Mouse (Mus musculus): Measurements from ENCODE around the gene Qrich1.
A peak's percentile ranks its signal among the peaks of the same experiment; 100 is the strongest.
"Not testable (repeated sequence)": the region's sequence is repeated elsewhere in the genome, so short reads cannot be mapped to it uniquely, and the experiment has no call there.

Gene Qrich1

DNA sequence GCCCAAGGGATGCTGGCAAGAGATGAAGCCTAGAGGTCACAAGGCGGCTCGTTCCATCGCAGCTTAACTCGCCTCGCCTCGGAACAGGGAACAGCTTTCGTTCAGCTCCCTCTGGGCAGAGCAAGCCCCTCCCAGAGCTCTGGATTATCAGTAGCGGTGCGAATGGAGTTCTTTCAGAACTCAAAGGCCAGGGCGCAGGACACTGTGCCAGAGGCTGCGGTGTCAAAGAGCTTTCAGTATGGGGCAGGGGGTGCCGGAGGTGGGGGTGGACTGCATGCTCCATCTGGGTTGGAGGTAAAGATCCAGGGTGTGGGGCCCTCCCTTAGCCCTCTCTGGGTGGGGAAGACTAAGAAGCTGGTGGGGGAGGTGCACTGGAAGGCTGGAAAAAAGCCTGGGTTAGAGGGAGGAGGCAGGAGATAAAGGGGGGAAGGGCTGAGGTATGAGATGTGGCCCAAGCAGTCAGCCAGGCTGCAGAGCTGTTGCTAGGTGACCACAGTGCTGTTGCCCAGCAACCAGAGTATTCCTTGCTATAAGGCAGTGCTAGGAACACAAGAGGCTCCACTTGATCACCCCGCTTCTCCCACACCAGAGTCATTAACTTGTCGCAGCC lies 71.1 kb downstream of the Qrich1 start:
- peak; percentile 88 for DNase-seq (ENCODE audit: extremely low spot score)

DNA sequence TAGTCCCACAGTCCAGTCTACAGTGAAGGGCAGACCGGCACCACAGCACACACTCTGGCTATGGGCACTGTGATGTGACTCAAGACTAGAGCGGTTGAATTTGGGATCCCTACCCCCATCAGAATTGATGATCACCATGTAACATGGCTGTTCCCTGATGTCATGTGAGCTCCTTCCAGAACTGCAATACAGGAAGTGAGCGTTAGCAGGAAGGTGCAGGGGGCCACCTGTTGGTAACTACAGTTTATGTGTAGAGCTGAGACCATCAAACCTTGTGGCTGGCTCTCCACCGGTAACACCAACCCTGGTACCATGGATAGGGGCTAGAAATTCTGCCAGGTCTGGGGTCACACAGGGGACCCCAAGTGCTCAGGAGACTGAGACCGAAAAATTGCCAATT lies 72.6 kb downstream of the Qrich1 start:
- no peak for DNase-seq (ENCODE audit: extremely low spot score)

DNA sequence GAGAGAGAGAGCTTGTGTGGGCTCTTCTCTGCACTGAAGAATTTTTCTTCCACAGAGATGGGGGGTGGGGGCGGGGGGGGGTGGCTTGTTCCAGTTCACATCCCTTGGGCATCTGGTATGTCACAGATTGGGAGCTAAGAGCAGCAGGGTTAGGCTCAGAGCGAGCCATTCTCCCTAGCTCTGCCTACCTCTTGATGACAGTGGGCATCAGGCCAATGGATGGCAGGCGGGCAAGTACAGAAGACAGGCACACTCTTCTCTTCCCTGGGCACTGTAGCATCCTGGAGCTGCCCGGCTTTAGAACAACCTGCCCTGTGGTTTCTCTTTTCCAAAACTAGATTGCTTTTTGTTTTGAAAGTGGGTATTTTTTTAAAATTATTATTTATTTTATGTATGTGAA lies 74.9 kb downstream of the Qrich1 start:
- DNase-seq (ENCODE audit: extremely low spot score) = no peak

DNA sequence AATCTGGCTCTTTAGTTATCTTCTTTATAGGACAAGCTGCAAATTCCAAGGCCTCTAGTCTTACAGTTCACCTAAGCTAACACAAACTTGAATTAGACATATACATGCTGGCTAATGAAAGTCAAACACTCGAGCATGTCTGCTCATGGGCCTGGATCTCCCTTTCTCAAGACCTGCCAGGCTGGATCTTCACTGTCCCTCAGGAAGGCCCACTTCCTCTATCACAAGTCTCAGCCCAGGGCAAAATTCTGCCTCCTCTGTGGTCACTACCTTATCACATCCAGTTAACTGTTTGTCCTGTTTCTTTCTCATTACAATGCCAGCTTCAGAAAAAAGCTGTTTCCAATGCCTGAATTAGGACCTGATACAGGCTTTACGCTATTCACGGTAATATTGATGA lies 77.7 kb downstream of the Qrich1 start:
- no peak for DNase-seq (ENCODE audit: extremely low spot score)

DNA sequence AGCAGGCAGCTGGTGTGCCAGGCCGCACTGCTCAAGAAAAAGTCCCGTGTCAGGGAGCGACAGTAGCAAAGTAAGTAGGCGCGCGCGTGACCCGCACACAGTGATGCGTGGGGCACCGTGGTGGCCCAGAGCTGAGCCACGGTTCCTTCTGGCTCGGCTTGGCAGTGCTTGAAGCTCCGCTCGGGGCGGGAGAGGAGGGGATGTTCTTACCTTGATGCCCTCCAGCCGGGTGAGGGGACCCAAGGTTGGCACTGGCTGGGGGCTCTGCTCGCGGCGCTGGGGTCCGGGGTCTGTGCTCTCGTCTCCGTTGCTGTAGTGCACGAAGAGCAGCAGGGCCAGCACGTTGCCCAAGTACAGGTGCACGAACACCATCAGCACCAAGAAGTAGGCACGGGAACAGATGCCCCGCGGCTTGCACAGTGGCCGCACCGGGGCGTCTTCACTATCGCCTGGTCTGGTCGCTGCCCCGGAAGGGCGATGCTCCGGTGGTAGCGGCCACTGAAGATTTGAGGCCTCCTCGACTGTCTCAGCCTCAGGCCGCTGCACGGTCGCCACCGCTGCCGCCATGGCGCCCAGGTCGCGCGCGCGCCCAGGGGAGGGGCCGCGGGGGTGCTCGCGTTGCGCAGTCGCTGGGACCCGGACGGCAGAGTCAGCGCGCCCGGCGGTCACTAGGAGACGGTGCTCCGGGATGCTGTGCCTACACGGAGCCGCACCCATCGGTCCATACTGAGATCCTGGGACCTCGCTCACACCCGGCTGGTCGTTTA lies 80.6 kb downstream of the Qrich1 start, which contains the start of gene P4htm:
P4htm (minus strand) TSS at position 670 of the 767 bp plus-strand sequence.
- DNase-seq (ENCODE audit: extremely low spot score) = peak; percentile 69

DNA sequence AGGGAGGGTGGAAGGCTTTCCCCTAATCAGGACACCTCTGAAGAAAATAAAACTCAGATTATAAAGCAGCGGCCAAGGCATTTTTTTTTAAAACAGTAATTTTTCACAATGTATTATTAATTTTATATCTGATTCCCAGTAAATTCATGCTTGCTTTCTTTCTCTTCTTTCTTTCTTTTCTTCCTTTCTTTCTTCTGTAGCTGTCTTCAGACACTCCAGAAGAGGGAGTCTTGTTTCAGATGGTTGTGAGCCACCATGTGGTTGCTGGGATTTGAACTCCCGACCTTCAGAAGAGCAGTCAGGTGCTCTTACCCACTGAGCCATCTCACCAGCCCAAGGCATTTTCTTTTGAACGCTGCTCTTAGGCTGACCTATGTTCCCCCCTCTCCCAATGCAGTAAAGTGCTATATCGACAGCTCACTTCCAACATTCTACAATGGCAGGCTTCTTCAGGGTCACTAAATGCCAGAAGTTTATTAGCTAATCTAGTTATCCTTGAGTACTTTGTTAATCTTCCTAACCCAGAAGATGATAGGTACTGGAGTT lies 82.5 kb downstream of the Qrich1 start:
- no peak for DNase-seq (ENCODE audit: extremely low spot score)

DNA sequence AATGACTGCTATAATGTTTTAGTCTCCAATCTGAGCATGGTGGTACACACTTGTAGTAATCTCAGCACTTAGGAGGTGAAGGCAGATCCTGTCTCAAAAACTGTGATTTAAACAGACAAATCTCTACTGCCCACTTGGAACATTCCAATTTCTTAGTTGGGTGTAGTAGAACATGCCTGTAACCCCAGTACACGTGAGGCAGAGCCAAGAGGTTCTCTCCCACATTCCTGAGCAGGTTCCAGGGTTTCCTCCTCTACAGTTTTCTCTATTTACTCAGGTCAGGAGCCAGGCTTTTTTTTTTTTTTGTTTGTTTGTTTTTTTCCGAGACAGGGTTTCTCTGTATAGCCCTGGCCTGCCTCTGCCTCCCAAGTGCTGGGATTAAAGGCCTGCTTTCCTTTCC lies 83.4 kb downstream of the Qrich1 start:
- DNase-seq (ENCODE audit: extremely low spot score) = no peak

DNA sequence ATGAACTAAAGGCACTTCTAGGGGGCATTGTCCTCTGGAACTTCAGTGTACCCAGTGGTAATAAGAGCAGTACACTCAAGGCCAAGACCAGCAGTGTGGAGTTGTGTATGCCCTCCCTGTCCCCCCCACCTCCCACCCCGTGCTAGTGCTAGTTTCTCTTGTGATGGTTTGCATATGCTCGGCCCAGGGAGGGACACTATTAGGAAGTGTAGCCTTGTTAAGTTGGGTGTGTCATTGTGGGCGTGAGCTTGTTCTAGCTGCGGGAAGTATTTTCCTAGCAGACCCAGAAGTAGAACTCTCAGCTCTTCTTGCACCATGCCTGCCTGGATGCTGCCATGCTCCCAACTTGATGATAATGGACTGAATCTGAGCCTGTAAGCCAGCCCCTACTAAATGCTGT lies 85.4 kb downstream of the Qrich1 start:
- no peak for DNase-seq (ENCODE audit: extremely low spot score)

DNA sequence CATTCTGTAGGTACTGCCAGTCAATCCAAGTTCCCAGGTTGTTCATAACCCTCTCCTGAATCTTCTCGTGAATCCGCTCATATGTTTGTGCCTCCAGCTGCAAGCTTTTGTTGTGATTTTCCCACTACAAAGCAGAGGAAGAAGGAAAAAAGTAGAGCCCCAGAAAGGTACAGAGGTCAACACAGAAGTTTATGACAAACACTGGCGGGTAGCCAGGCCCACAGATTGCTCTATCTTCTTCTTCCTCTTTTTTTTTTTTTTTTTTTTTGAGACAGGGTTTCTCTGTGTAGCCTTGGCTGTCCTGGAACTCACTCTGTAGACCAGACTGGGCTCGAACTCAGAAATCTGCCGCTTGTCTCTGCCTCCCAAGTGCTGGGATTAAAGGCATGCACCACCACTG lies 91.3 kb downstream of the Qrich1 start:
- not testable (repeated sequence) for DNase-seq (ENCODE audit: extremely low spot score)

DNA sequence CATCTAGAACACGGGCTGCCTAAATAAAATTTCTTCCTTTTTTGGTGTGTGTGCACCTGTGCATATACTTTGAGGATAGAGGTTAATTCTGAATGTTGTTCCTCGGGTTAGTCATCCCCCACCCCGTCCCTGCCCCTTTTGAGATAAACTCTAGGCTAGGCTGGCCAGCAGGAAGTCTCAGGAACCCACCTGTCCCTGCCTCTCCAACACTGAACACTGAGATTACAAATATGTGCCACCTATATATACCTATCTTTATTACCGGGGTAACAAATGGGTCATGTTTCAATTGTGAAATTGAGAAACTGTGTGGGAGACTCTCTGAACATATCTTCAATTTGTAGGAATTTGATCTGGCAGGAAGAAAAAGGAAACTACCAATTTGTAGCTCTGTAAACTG lies 92.3 kb downstream of the Qrich1 start:
- DNase-seq (ENCODE audit: extremely low spot score) = no peak

Data from embryo, embryonic 9.5 days (tissue).